Mouse (Mus musculus): Measurements from ENCODE around the gene Dedd.
"Not testable (repeated sequence)": the region's sequence is repeated elsewhere in the genome, so short reads cannot be mapped to it uniquely, and the experiment has no call there.

Dedd gene

GRCm38 (mm10) chr1:171320151-171320550 lies 8.8 kb upstream of the Dedd start:
- DNase-seq: peak; percentile 79 to 84

- DNase-seq: no peak
Observed at GRCm38 (mm10) chr1:171321415-171321814, 7.5 kb upstream of the Dedd start.

- DNase-seq: no peak
Observed at GRCm38 (mm10) chr1:171322012-171322411, 6.9 kb upstream of the Dedd start.

- DNase-seq: no peak
Observed at GRCm38 (mm10) chr1:171325571-171325970, 3.4 kb upstream of the Dedd start.

GRCm38 (mm10) chr1:171326588-171326987 lies 2.4 kb upstream of the Dedd start:
- DNase-seq: not testable (repeated sequence)

- no peak for DNase-seq
Observed at GRCm38 (mm10) chr1:171328244-171328643, 701 bp upstream of the Dedd start.

- DNase-seq: peak in 1 of 2 experiments; percentile 43
Observed at GRCm38 (mm10) chr1:171329433-171330215, 679 bp downstream of the Dedd start.

GRCm38 (mm10) chr1:171330216-171330560 lies 1.2 kb downstream of the Dedd start:
- DNase-seq: no peak

GRCm38 (mm10) chr1:171342262-171343207 lies 13.6 kb downstream of the Dedd start:
- DNase-seq: no peak

GRCm38 (mm10) chr1:171343922-171344677 lies 15.2 kb downstream of the Dedd start:
- DNase-seq: peak in 1 of 2 experiments; percentile 35

- no peak for DNase-seq
Observed at GRCm38 (mm10) chr1:171344715-171345114, 15.8 kb downstream of the Dedd start.

GRCm38 (mm10) chr1:171345225-171346094 lies 16.5 kb downstream of the Dedd start, which contains the start of the genes Nit1 and Pfdn2:
TSS of gene Nit1 (minus strand) at chr1:171345646.
TSS of gene Pfdn2 (plus strand) at chr1:171345670.
- peak; percentile 91 for DNase-seq

- DNase-seq: no peak
Observed at GRCm38 (mm10) chr1:171346095-171346450, 17.1 kb downstream of the Dedd start.

- DNase-seq: peak; percentile 31 to 33
Observed at GRCm38 (mm10) chr1:171348665-171349064, 19.7 kb downstream of the Dedd start.

- DNase-seq: no peak
Observed at GRCm38 (mm10) chr1:171349210-171349609, 20.3 kb downstream of the Dedd start.

- no peak for DNase-seq
Observed at GRCm38 (mm10) chr1:171355812-171356340, 26.9 kb downstream of the Dedd start.

GRCm38 (mm10) chr1:171356814-171357213 lies 27.9 kb downstream of the Dedd start:
- no peak for DNase-seq

- DNase-seq: peak; percentile 33 to 39
Observed at GRCm38 (mm10) chr1:171358421-171358820, 29.5 kb downstream of the Dedd start.

GRCm38 (mm10) chr1:171360253-171360652 lies 31.3 kb downstream of the Dedd start:
- DNase-seq: peak in 1 of 2 experiments; percentile 47

GRCm38 (mm10) chr1:171360656-171361055 lies 31.7 kb downstream of the Dedd start, which contains the start of gene Klhdc9:
TSS of gene Klhdc9 (minus strand) at chr1:171360798.
- DNase-seq: peak; percentile 78 to 85

All from cerebellum, adult 18-20 months (tissue).